Mouse (Mus musculus): ENCODE measurements around the gene Arhgap22. TPM values are rescaled to one million over a fixed set of nuclear protein-coding genes. Genes with fewer than 3 reads are reported as not detected.

Gene Arhgap22
- total and polyA plus RNA-seq, 3 experiments: 0.17 to 0.39 (median 0.29) TPM

DNA sequence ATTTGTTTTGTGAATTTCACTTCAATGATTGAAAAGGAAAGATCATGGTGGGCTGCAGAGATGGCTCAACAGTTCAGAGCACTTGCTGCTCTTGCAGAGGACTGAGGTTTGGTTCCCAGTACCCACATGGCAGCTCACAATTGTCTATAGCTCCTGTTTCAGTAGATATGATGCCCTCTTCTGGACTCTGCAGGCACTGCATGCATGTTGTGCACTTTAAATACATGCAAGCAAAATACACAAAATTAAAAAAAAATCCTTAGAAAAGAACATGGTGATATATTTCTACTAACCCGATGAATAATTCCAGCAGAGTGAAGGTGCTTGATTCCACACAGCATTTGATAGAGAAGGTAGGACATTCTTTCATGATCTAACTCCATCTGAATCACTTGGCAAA is 188.5 kb downstream of the Arhgap22 start:
- peak; percentile 10 for DNase-seq (ENCODE audit: extremely low read depth)
- Histone ChIP-seq H3K4me1 (ENCODE audit: control insufficient read depth in 1 of 2, insufficient read depth in 2 of 2) (peaks cover 0 to 12% of the 10 kb centered on the region in 2 experiments; a peak in 2 of 4 replicates), H3K9ac (ENCODE audit: insufficient read depth, low read depth) (no peak overlapping the region), H3K36me3 (replicated peaks in 1 of 2; ENCODE audit: control insufficient read depth in 1 of 2, insufficient read depth in 1 of 2, low read length in 1 of 2) (peaks cover 3 to 7% of the 10 kb centered on the region in 2 experiments), H3K79me2 (replicated peaks; ENCODE audit: control insufficient read depth, extremely low read depth, insufficient read depth, poor library complexity, severe bottlenecking) (no peaks in the 10 kb centered on the region), H3K27me3 (replicated peaks) (no peaks in the 10 kb centered on the region), H3K4me3 (replicated peaks in 1 of 3; ENCODE audit: low read depth in 2 of 3, low read length in 2 of 3, poor library complexity in 1 of 3) (no peak overlapping the region), H3K4me2 (ENCODE audit: insufficient read depth, low read depth, poor library complexity, severe bottlenecking) (no peak overlapping the region), H3K27ac (ENCODE audit: insufficient read depth, low read depth) (no peak overlapping the region), H3K9me3 (replicated peaks; ENCODE audit: low read length) (no peaks in the 10 kb centered on the region)
- TF ChIP-seq MYC (IDR thresholded peaks at IDR 0.05; ENCODE audit: low read depth, low read length) (0 out of 2 replicates have a peak, but pooled peaks have one; percentile 16), CHD2 (IDR thresholded peaks at IDR 0.05; ENCODE audit: low read length) (no peak), CTCF (conservative IDR thresholded peaks at IDR 0.05 in 1 of 2, IDR thresholded peaks at IDR 0.05 in 1 of 2; ENCODE audit: low read depth in 2 of 2, low read length in 2 of 2) (peak; percentile 30 to 33; a peak in 1 of 4 replicates)
- dilution Hi-C loops (cut with MboI; ENCODE audit: extremely low pct_ligation_motif_present, extremely low pct_unique_long_range_greater_than_20kb, low sequenced_read_pairs) (no loop called here), in situ Hi-C loops (cut with MboI; ENCODE audit: low pct_ligation_motif_present, low pct_unique_long_range_greater_than_20kb, low sequenced_read_pairs) (no loop called here)

DNA sequence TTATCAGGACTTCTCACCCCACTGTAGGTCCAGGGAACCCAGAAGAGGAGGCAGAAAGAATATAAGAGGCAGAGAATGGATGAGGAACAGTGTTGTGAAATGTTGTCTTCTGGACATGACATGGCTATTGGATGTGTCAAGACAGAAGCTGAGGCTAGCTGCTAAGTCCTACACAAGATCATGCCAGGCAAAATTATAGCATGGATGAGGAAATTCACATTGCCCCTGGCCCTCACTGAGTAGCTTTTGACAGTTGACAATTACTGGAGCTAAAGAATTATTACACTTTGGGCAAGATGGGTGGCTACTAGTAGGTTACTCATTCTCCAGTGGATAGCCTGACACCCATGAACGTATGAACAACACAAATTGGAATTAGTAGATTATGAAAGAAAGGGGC is 201.9 kb downstream of the Arhgap22 start:
- no peak for DNase-seq (ENCODE audit: extremely low read depth)
- no peak for TF ChIP-seq RAD21 (IDR thresholded peaks at IDR 0.05; ENCODE audit: low read depth, low read length)
- no peak for TF ChIP-seq CHD2 (IDR thresholded peaks at IDR 0.05; ENCODE audit: low read length)
- TF ChIP-seq CTCF (conservative IDR thresholded peaks at IDR 0.05 in 1 of 2, IDR thresholded peaks at IDR 0.05 in 1 of 2; ENCODE audit: low read depth in 2 of 2, low read length in 2 of 2): no peak
- TF ChIP-seq USF2 (conservative IDR thresholded peaks at IDR 0.05; ENCODE audit: low read depth, low read length): no peak
- TF ChIP-seq ZKSCAN1 (IDR thresholded peaks at IDR 0.05; ENCODE audit: borderline replicate concordance, low read depth, low read length): no peak
- no peak for TF ChIP-seq KAT2A (IDR thresholded peaks at IDR 0.05; ENCODE audit: insufficient replicate concordance, low read length)
- no peak for TF ChIP-seq SMC3 (IDR thresholded peaks at IDR 0.05; ENCODE audit: low read depth, low read length)
- TF ChIP-seq MYC (IDR thresholded peaks at IDR 0.05; ENCODE audit: low read depth, low read length): no peak
- no peak for TF ChIP-seq POLR2A (IDR thresholded peaks at IDR 0.05; ENCODE audit: low read depth, low read length)
- peaks cover 0 to 3% of the 10 kb centered on the region in 2 experiments; a peak in 1 of 4 replicates for H3K4me1 ChIP-seq (ENCODE audit: control insufficient read depth in 1 of 2, insufficient read depth in 2 of 2)
- no peaks in the 10 kb centered on the region for H3K9me3 ChIP-seq (replicated peaks; ENCODE audit: low read length)
- H3K27me3 ChIP-seq (replicated peaks): no peaks in the 10 kb centered on the region
- in situ Hi-C loops (cut with MboI; ENCODE audit: low pct_ligation_motif_present, low pct_unique_long_range_greater_than_20kb, low sequenced_read_pairs): no loop called here
- dilution Hi-C loops (cut with MboI; ENCODE audit: extremely low pct_ligation_motif_present, extremely low pct_unique_long_range_greater_than_20kb, low sequenced_read_pairs): no loop called here
- peaks cover 0 to 2% of the 10 kb centered on the region in 2 experiments for H3K36me3 ChIP-seq (replicated peaks in 1 of 2; ENCODE audit: control insufficient read depth in 1 of 2, insufficient read depth in 1 of 2, low read length in 1 of 2)
- no peak overlapping the region for H3K4me2 ChIP-seq (ENCODE audit: insufficient read depth, low read depth, poor library complexity, severe bottlenecking)
- H3K27ac ChIP-seq (ENCODE audit: insufficient read depth, low read depth): no peak overlapping the region
- no peak overlapping the region for H3K9ac ChIP-seq (ENCODE audit: insufficient read depth, low read depth)
- H3K4me3 ChIP-seq (replicated peaks in 1 of 3; ENCODE audit: low read depth in 2 of 3, low read length in 2 of 3, poor library complexity in 1 of 3): no peak overlapping the region
- no peaks in the 10 kb centered on the region for H3K79me2 ChIP-seq (replicated peaks; ENCODE audit: control insufficient read depth, extremely low read depth, insufficient read depth, poor library complexity, severe bottlenecking)

DNA sequence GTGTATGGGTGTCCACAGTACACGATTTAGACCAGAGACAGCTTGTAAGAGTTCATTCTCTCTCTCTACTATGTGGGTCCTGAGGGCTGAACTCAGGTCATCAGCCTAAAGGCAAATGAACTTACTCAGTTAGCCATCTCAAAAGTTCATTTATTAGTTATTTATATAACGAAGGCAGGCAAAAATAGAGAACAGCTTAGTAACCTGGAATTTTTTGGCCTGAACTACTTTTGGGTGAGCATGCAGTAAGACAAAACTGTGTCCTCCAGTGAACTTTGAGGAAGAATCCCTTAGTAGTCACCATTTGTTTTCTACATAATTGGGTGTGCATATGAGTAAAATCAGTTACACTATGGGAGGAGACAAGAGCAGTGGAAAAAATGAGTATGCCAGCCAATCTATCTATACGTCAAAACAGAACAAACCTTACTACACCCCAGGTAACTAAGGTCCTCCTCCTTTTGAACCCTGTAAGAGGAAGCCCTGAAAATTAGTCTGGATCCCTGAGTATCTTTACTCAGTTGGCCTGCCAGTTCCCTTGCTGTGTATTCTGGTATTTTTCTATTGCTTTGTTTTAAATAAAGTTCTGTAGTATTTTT is 204.6 kb downstream of the Arhgap22 start:
- H3K36me3 ChIP-seq (replicated peaks in 1 of 2; ENCODE audit: control insufficient read depth in 1 of 2, insufficient read depth in 1 of 2, low read length in 1 of 2): peaks cover 0 to 2% of the 10 kb centered on the region in 2 experiments
- dilution Hi-C loops (cut with MboI; ENCODE audit: extremely low pct_ligation_motif_present, extremely low pct_unique_long_range_greater_than_20kb, low sequenced_read_pairs) (no loop called here), in situ Hi-C loops (cut with MboI; ENCODE audit: low pct_ligation_motif_present, low pct_unique_long_range_greater_than_20kb, low sequenced_read_pairs) (no loop called here)
- TF ChIP-seq POLR2AphosphoS2 (IDR thresholded peaks at IDR 0.05; ENCODE audit: low read depth, low read length): no peak
- TF ChIP-seq NELFE (IDR thresholded peaks at IDR 0.05; ENCODE audit: low read depth, low read length): no peak
- peak; percentile 85 for TF ChIP-seq JUND (conservative IDR thresholded peaks at IDR 0.05; ENCODE audit: low read depth, low read length)
- TF ChIP-seq JUN (IDR thresholded peaks at IDR 0.05; ENCODE audit: insufficient read depth, low read depth, low read length): peak; percentile 35; the same call in 1 of the 2 replicates
- no peak for TF ChIP-seq MAZ (IDR thresholded peaks at IDR 0.05; ENCODE audit: low read depth, low read length)
- TF ChIP-seq UBTF (IDR thresholded peaks at IDR 0.05; ENCODE audit: low read depth, low read length): no peak
- peak; percentile 21; the same call in 1 of the 2 replicates for TF ChIP-seq EP300 (IDR thresholded peaks at IDR 0.05; ENCODE audit: low read length)
- TF ChIP-seq USF1 (IDR thresholded peaks at IDR 0.05; ENCODE audit: low read depth, low read length): no peak
- H3K79me2 ChIP-seq (replicated peaks; ENCODE audit: control insufficient read depth, extremely low read depth, insufficient read depth, poor library complexity, severe bottlenecking): no peaks in the 10 kb centered on the region
- no peak overlapping the region for H3K27ac ChIP-seq (ENCODE audit: insufficient read depth, low read depth)
- no peaks in the 10 kb centered on the region for H3K27me3 ChIP-seq (replicated peaks)
- peak; percentile 13 for DNase-seq (ENCODE audit: extremely low read depth)
- no peak overlapping the region for H3K9ac ChIP-seq (ENCODE audit: insufficient read depth, low read depth)
- H3K9me3 ChIP-seq (replicated peaks; ENCODE audit: low read length): no peaks in the 10 kb centered on the region
- no peak overlapping the region for H3K4me3 ChIP-seq (replicated peaks in 1 of 3; ENCODE audit: low read depth in 2 of 3, low read length in 2 of 3, poor library complexity in 1 of 3)
- no peak overlapping the region for H3K4me2 ChIP-seq (ENCODE audit: insufficient read depth, low read depth, poor library complexity, severe bottlenecking)
- H3K4me1 ChIP-seq (ENCODE audit: control insufficient read depth in 1 of 2, insufficient read depth in 2 of 2): peaks cover 0 to 6% of the 10 kb centered on the region in 2 experiments; a peak in 1 of 4 replicates

Measured in CH12.LX (cell line).